Mouse (Mus musculus): Measurements from ENCODE around the gene Psmb5.
"Not testable (repeated sequence)": the region's sequence is repeated elsewhere in the genome, so short reads cannot be mapped to it uniquely, and the experiment has no call there.

The Psmb5 gene

GRCm38 (mm10) chr14:54630583-54631239 is 12.9 kb upstream of the Psmb5 start:
- no peak for DNase-seq (ENCODE audit: low spot score in 2 of 2)

GRCm38 (mm10) chr14:54629797-54630196 is 12.0 kb upstream of the Psmb5 start:
- no peak for DNase-seq (ENCODE audit: low spot score in 2 of 2)

GRCm38 (mm10) chr14:54628103-54628502 is 10.3 kb upstream of the Psmb5 start:
- no peak for DNase-seq (ENCODE audit: low spot score in 2 of 2)

GRCm38 (mm10) chr14:54624976-54625375 is 7.2 kb upstream of the Psmb5 start:
- no peak for DNase-seq (ENCODE audit: low spot score in 2 of 2)

GRCm38 (mm10) chr14:54623334-54623733 is 5.5 kb upstream of the Psmb5 start:
- no peak for DNase-seq (ENCODE audit: low spot score in 2 of 2)

GRCm38 (mm10) chr14:54621133-54621532 is 3.3 kb upstream of the Psmb5 start, which contains the start of gene Psmb11:
TSS of gene Psmb11 (plus strand) at chr14:54621433.
- no peak for DNase-seq (ENCODE audit: low spot score in 2 of 2)

- no peak for DNase-seq (ENCODE audit: low spot score in 2 of 2)
These were observed 498 bp downstream of the Psmb5 start for GRCm38 (mm10) chr14:54617152-54617896.

- no peak for DNase-seq (ENCODE audit: low spot score in 2 of 2)
These were observed 1.5 kb downstream of the Psmb5 start for GRCm38 (mm10) chr14:54616226-54616825.

- not testable (repeated sequence) for DNase-seq (ENCODE audit: low spot score in 2 of 2)
These were observed 3.7 kb downstream of the Psmb5 start for GRCm38 (mm10) chr14:54614130-54614529.

- no peak for DNase-seq (ENCODE audit: low spot score in 2 of 2)
These were observed 7.2 kb downstream of the Psmb5 start for GRCm38 (mm10) chr14:54610648-54611047.

- no peak for DNase-seq (ENCODE audit: low spot score in 2 of 2)
These were observed 7.9 kb downstream of the Psmb5 start for GRCm38 (mm10) chr14:54609962-54610361.

GRCm38 (mm10) chr14:54609245-54609644 is 8.6 kb downstream of the Psmb5 start:
- DNase-seq (ENCODE audit: low spot score in 2 of 2), result no peak

- no peak for DNase-seq (ENCODE audit: low spot score in 2 of 2)
These were observed 10.6 kb downstream of the Psmb5 start for GRCm38 (mm10) chr14:54607226-54607625.

GRCm38 (mm10) chr14:54605752-54606321 is 12.0 kb downstream of the Psmb5 start, which contains the start of gene 4931414P19Rik:
TSS of gene 4931414P19Rik (minus strand) at chr14:54605993.
- DNase-seq (ENCODE audit: low spot score in 2 of 2), result peak; percentile 55 to 72

GRCm38 (mm10) chr14:54603686-54604085 is 14.1 kb downstream of the Psmb5 start:
- DNase-seq (ENCODE audit: low spot score in 2 of 2), result no peak

GRCm38 (mm10) chr14:54603038-54603654 is 14.7 kb downstream of the Psmb5 start:
- peak; percentile 97 to 98 for DNase-seq (ENCODE audit: low spot score in 2 of 2)

GRCm38 (mm10) chr14:54602613-54603012 is 15.2 kb downstream of the Psmb5 start:
- DNase-seq (ENCODE audit: low spot score in 2 of 2), result no peak

GRCm38 (mm10) chr14:54601601-54602000 is 16.2 kb downstream of the Psmb5 start:
- DNase-seq (ENCODE audit: low spot score in 2 of 2), result no peak

- DNase-seq (ENCODE audit: low spot score in 2 of 2), result no peak
These were observed 20.7 kb downstream of the Psmb5 start for GRCm38 (mm10) chr14:54597084-54597483.

GRCm38 (mm10) chr14:54594631-54595414 is 23.0 kb downstream of the Psmb5 start:
- DNase-seq (ENCODE audit: low spot score in 2 of 2), result no peak

- no peak for DNase-seq (ENCODE audit: low spot score in 2 of 2)
These were observed 23.8 kb downstream of the Psmb5 start for GRCm38 (mm10) chr14:54594055-54594454.
